Mouse (Mus musculus) hindbrain, embryonic 15.5 days (tissue): Measurements from ENCODE around the gene Ywhae. TPM values are rescaled to one million over a fixed set of nuclear protein-coding genes. Genes with fewer than 3 reads are reported as not detected.

ENCODE experiments used
- ATAC-seq: fragments of 200-750 bp; cut with Nextera tagmentation; 2 replicates; pipeline ENCODE4 v1.8.0; 2017; ENCODE audit warnings: low read depth, moderate number of reproducible peaks, moderate TSS enrichment; ENCODE audit not compliant: low FRiP score
- H3K27ac ChIP-seq: fragments of 300-500 bp; sonication (generic); replicated peaks from 2 replicates; pipeline ENCODE4 v1.5.1; 2015; ENCODE audit warnings: mild to moderate bottlenecking, inconsistent platforms
- H3K27me3 ChIP-seq: fragments of 300-500 bp; sonication (generic); 2 replicates; pipeline ENCODE4 v1.6.1; 2015; ENCODE audit warnings: control low read depth, inconsistent platforms
- H3K36me3 ChIP-seq: fragments of 300-500 bp; sonication (generic); 2 replicates; pipeline ENCODE4 v1.6.1; 2015; ENCODE audit warnings: control low read depth, inconsistent platforms
- H3K4me1 ChIP-seq: fragments of 300-500 bp; sonication (generic); replicated peaks from 2 replicates; pipeline ENCODE4 v1.6.1; 2015; ENCODE audit warnings: control low read depth, inconsistent platforms
- H3K4me2 ChIP-seq: fragments of 300-500 bp; sonication (generic); 2 replicates; pipeline ENCODE4 v1.6.1; 2015; ENCODE audit warnings: moderate library complexity, mild to moderate bottlenecking, inconsistent platforms
- H3K4me3 ChIP-seq: fragments of 300-500 bp; sonication (generic); 2 replicates; pipeline ENCODE4 v1.5.1; 2015; ENCODE audit warnings: mild to moderate bottlenecking, inconsistent platforms
- H3K9ac ChIP-seq: fragments of 300-500 bp; sonication (generic); 2 replicates; pipeline ENCODE4 v1.6.1; 2015; ENCODE audit warnings: inconsistent platforms
- H3K9me3 ChIP-seq: fragments of 300-500 bp; sonication (generic); 2 replicates; pipeline ENCODE4 v1.6.1; 2016; ENCODE audit warnings: control low read depth, inconsistent platforms
- WGBS: fragments of 180-500 bp; shearing (Covaris S2); methylation state at CpG from one replicate; pipeline ENCODE4 v1.1.7; 2015; 5-methylcytosine and 5-hydroxymethylcytosine counted together
- polyA plus RNA-seq: library from polyadenylated mRNA; unstranded; fragments of >200 nt; fragmentation: Nextera tagmentation; extraction: Ambion mirVana; gene quantifications from 2 replicates; pipeline ENCODE4 v1.2.1, GENCODE M21; 2015

Ywhae gene
- polyA plus RNA-seq, 1 experiment from 2014 or later, result 1,395 TPM

- peaks cover 20% of the 10 kb centered on the region for H3K27me3 ChIP-seq
- H3K4me1 ChIP-seq, result peaks cover 12% of the 10 kb centered on the region; the same call in 1 of the 2 replicates
- WGBS, result 83% methylated on average over 4 of the region's 4 CpGs
- H3K4me2 ChIP-seq, result no peak overlapping the region
- H3K36me3 ChIP-seq, result no peaks in the 10 kb centered on the region
- no peak overlapping the region for H3K4me3 ChIP-seq
- H3K9ac ChIP-seq, result no peak overlapping the region
- H3K9me3 ChIP-seq, result no peaks in the 10 kb centered on the region
- ATAC-seq, result no peak
- no peak overlapping the region for H3K27ac ChIP-seq
Observed at GRCm38 (mm10) chr11:75801369-75801768, 68.7 kb downstream of the Ywhae start.

- no peak overlapping the region for H3K9ac ChIP-seq
- H3K4me1 ChIP-seq, result 0 out of 2 replicates have a peak, but pooled peaks cover 8% of the 10 kb centered on the region
- H3K4me2 ChIP-seq, result no peak overlapping the region
- ATAC-seq, result no peak
- WGBS, result 80% methylated on average over 7 of the region's 7 CpGs
- H3K4me3 ChIP-seq, result no peak overlapping the region
- H3K27ac ChIP-seq, result no peak overlapping the region
- peaks cover 14% of the 10 kb centered on the region for H3K27me3 ChIP-seq
- H3K9me3 ChIP-seq, result no peaks in the 10 kb centered on the region
- no peaks in the 10 kb centered on the region for H3K36me3 ChIP-seq
Observed at GRCm38 (mm10) chr11:75801771-75802550, 69.3 kb downstream of the Ywhae start.

- no peaks in the 10 kb centered on the region for H3K9me3 ChIP-seq
- H3K4me1 ChIP-seq, result 0 out of 2 replicates have a peak, but pooled peaks cover 5% of the 10 kb centered on the region
- H3K9ac ChIP-seq, result no peak overlapping the region
- no peak overlapping the region for H3K27ac ChIP-seq
- H3K27me3 ChIP-seq, result no peaks in the 10 kb centered on the region; the same call in 1 of the 2 replicates
- H3K4me2 ChIP-seq, result no peak overlapping the region
- H3K4me3 ChIP-seq, result no peak overlapping the region
- 32% methylated on average over 5 of the region's 5 CpGs for WGBS
- ATAC-seq, result no peak
- no peaks in the 10 kb centered on the region for H3K36me3 ChIP-seq
Observed at GRCm38 (mm10) chr11:75807486-75807885, 74.8 kb downstream of the Ywhae start.

GRCm38 (mm10) chr11:75810526-75810925, 77.9 kb downstream of the Ywhae start:
- H3K36me3 ChIP-seq, result no peaks in the 10 kb centered on the region
- 0 out of 2 replicates have a peak, but pooled peaks cover 5% of the 10 kb centered on the region for H3K4me1 ChIP-seq
- H3K27me3 ChIP-seq, result no peaks in the 10 kb centered on the region; the same call in 1 of the 2 replicates
- H3K9me3 ChIP-seq, result no peaks in the 10 kb centered on the region
- H3K27ac ChIP-seq, result no peak overlapping the region
- no peak overlapping the region for H3K4me2 ChIP-seq
- H3K4me3 ChIP-seq, result no peak overlapping the region
- WGBS, result 93% methylated on average over 3 of the region's 3 CpGs
- H3K9ac ChIP-seq, result no peak overlapping the region
- ATAC-seq, result no peak

GRCm38 (mm10) chr11:75811900-75812299, 79.2 kb downstream of the Ywhae start:
- Histone ChIP-seq H3K9me3 (no peaks in the 10 kb centered on the region), H3K9ac (no peak overlapping the region), H3K4me2 (no peak overlapping the region), H3K4me3 (no peak overlapping the region), H3K27ac (peak overlapping the region; percentile 22; the same call in 1 of the 2 replicates), H3K27me3 (no peaks in the 10 kb centered on the region), H3K4me1 (0 out of 2 replicates have a peak, but pooled peaks cover 6% of the 10 kb centered on the region), H3K36me3 (no peaks in the 10 kb centered on the region)
- 40% methylated on average over 3 of the region's 3 CpGs for WGBS
- no peak for ATAC-seq

GRCm38 (mm10) chr11:75813085-75813484, 80.4 kb downstream of the Ywhae start:
- no peaks in the 10 kb centered on the region for H3K9me3 ChIP-seq
- 0 out of 2 replicates have a peak, but pooled peaks cover 10% of the 10 kb centered on the region for H3K4me1 ChIP-seq
- 66% methylated on average over 10 of the region's 10 CpGs for WGBS
- H3K4me3 ChIP-seq, result no peak overlapping the region
- H3K9ac ChIP-seq, result no peak overlapping the region
- ATAC-seq, result no peak
- H3K36me3 ChIP-seq, result no peaks in the 10 kb centered on the region
- H3K27me3 ChIP-seq, result no peaks in the 10 kb centered on the region
- no peak overlapping the region for H3K27ac ChIP-seq
- H3K4me2 ChIP-seq, result no peak overlapping the region

Other genes with a start within 250 kb of the Ywhae start
- 51.2 and 54.6 TPM in 2 replicates for gene Prpf8, start 246.1 kb upstream of the Ywhae start, polyA plus RNA-seq
- gene Rilp, start 222.8 kb upstream of the Ywhae start, polyA plus RNA-seq, result 2.7 and 3.1 TPM in 2 replicates
- 4.0 and 4.5 TPM in 2 replicates for gene Scarf1, start 219.3 kb upstream of the Ywhae start, polyA plus RNA-seq
- gene Slc43a2, start 201.2 kb upstream of the Ywhae start, polyA plus RNA-seq, result 15.2 and 17.6 TPM in 2 replicates
- gene Pitpna, start 144.8 kb upstream of the Ywhae start, polyA plus RNA-seq, result 120 and 124 TPM in 2 replicates
- 38.8 and 39.1 TPM in 2 replicates for gene Inpp5k, start 101.9 kb upstream of the Ywhae start, polyA plus RNA-seq
- gene Myo1c, start 82.4 kb upstream of the Ywhae start, polyA plus RNA-seq, result 11.6 and 12.6 TPM in 2 replicates
- gene Crk, start 53.6 kb upstream of the Ywhae start, polyA plus RNA-seq, result 109 TPM in 2 replicates
- gene Doc2b, start 63.2 kb downstream of the Ywhae start, polyA plus RNA-seq, result 3.2 and 3.4 TPM in 2 replicates
- 3.0 and 3.1 TPM in 2 replicates for gene Rph3al, start 205.6 kb downstream of the Ywhae start, polyA plus RNA-seq